ENCODE assay signal across 20 mouse cellular contexts in genomic region chr16:16204648-16205047, GRCm38 (mm10). TPM values are rescaled to one million over a fixed set of nuclear protein-coding genes. Genes with fewer than 3 reads are reported as not detected.
DNase-seq lines count a peak whose midpoint lies in the region; ATAC-seq lines count a peak whose summit lies in the region.
"Had no signal": no experiment of that assay in that cellular context is flagged by ENCODE, and none has a peak within 500 bp of the region (broad histone marks: within the 10 kb centered on the region; RNA-seq: fewer than 3 reads in every experiment).

No protein-coding gene starts in this region.

- no peak overlapping the region for H3K27ac ChIP-seq in forebrain, embryonic 15.5 days (replicated peaks)
- H3K27ac ChIP-seq: embryonic facial prominence, embryonic 10.5 days; embryonic facial prominence, embryonic 12.5 days; forebrain, embryonic 13.5 days had no signal

- peak; percentile 65 for DNase-seq in MEL-GATA-1-ER (ENCODE audit: extremely low read depth, low read depth)
- DNase-seq in spleen, adult 18-20 months, result no peak
- no peak for DNase-seq in adipocyte (ENCODE audit: low spot score)
- DNase-seq in heart, adult 9 months (ENCODE audit: low spot score in 2 of 2), result no peak
- DNase-seq: adrenal gland, adult 8-10 months; adrenal gland, postnatal 14 days; adrenal gland, postnatal 36 days; cerebellum, adult 11 months; cerebellum, adult 18-20 months; cerebellum, adult 8-10 months; cerebellum, adult 9-11 months; cerebellum, postnatal 14 days; cerebellum, postnatal 36 days had no signal

- ATAC-seq in common myeloid progenitor, adult 5-6 weeks (replicated peaks; ENCODE audit: low read depth, poor library complexity, severe bottlenecking), result 0 out of 2 replicates have a peak, but pooled peaks have one; percentile 55
- 0 out of 2 replicates have a peak, but pooled peaks have one; percentile 40 for ATAC-seq in megakaryocyte, adult 5-6 weeks (ENCODE audit: poor library complexity, severe bottlenecking)
- no peak for ATAC-seq in forebrain, embryonic 15.5 days (replicated peaks)
- ATAC-seq: forebrain, embryonic 13.5 days; forebrain, embryonic 16.5 days had no signal

- no peaks in the 10 kb centered on the region for H3K36me3 ChIP-seq in forebrain, embryonic 15.5 days
- H3K36me3 ChIP-seq: embryonic facial prominence, embryonic 10.5 days; embryonic facial prominence, embryonic 12.5 days had no signal

- no peaks in the 10 kb centered on the region for H3K27me3 ChIP-seq in forebrain, embryonic 15.5 days
- H3K27me3 ChIP-seq: embryonic facial prominence, embryonic 12.5 days; forebrain, embryonic 13.5 days had no signal

- H3K4me1 ChIP-seq in forebrain, embryonic 15.5 days, result no peaks in the 10 kb centered on the region
- H3K4me1 ChIP-seq: embryonic facial prominence, embryonic 10.5 days; embryonic facial prominence, embryonic 12.5 days; forebrain, embryonic 13.5 days had no signal

- no peak overlapping the region for H3K4me3 ChIP-seq in forebrain, embryonic 15.5 days
- H3K4me3 ChIP-seq: embryonic facial prominence, embryonic 10.5 days; embryonic facial prominence, embryonic 12.5 days; forebrain, embryonic 13.5 days had no signal

- no peaks in the 10 kb centered on the region for H3K9me3 ChIP-seq in forebrain, embryonic 15.5 days
- H3K9me3 ChIP-seq: embryonic facial prominence, embryonic 10.5 days; embryonic facial prominence, embryonic 12.5 days; forebrain, embryonic 13.5 days had no signal

- no peak overlapping the region for H3K9ac ChIP-seq in forebrain, embryonic 15.5 days (replicated peaks)
- H3K9ac ChIP-seq: embryonic facial prominence, embryonic 12.5 days; forebrain, embryonic 13.5 days had no signal

- 98% methylated on average over 1 of the region's 1 CpGs for WGBS in forebrain, embryonic 15.5 days

- H3K4me2 ChIP-seq in forebrain, embryonic 15.5 days (replicated peaks), result no peak overlapping the region
- H3K4me2 ChIP-seq: embryonic facial prominence, embryonic 12.5 days; forebrain, embryonic 13.5 days had no signal

RNA-seq across cellular contexts. Expression of gene Pkp2, which starts 8.5 kb away (rescaled TPM):
- total RNA-seq in common myeloid progenitor, adult 5-6 weeks (2017), result 0.53 and 1.2 TPM in 2 replicates
- 0.07 TPM in 1 of 2 replicates, not detected in the other for total RNA-seq in megakaryocyte, adult 5-6 weeks (2015)
- 0.12 TPM in 1 of 2 replicates, not detected in the other for total RNA-seq in megakaryocyte, adult 5-6 weeks (2017)
- 0.70 and 1.0 TPM in 2 replicates for polyA plus RNA-seq in forebrain, embryonic 15.5 days (2015; fragmentation: Nextera tagmentation; extraction: Ambion mirVana)
